Mouse (Mus musculus) thymus, adult 2 months (tissue): ENCODE results near the gene Dab1. TPM values are rescaled to one million over a fixed set of nuclear protein-coding genes. Genes with fewer than 3 reads are reported as not detected.

Experiments
- DNase-seq: peaks from one replicate; pipeline ENCODE4 v3.0.0; 2021
- H3K27ac ChIP-seq: fragments of 200-500 bp; 2 replicates; pipeline ENCODE4 v1.5.1; 2012; ENCODE audit warnings: low read length, control low read depth; ENCODE audit not compliant: control insufficient read depth, insufficient read depth
- H3K27me3 ChIP-seq: fragments of 200-500 bp; 2 replicates; pipeline ENCODE4 v1.6.1; 2012; ENCODE audit warnings: mild to moderate bottlenecking, low read length, moderate library complexity, mixed read lengths; ENCODE audit not compliant: control insufficient read depth, insufficient read depth
- H3K36me3 ChIP-seq: fragments of 200-500 bp; 2 replicates; pipeline ENCODE4 v1.6.1; 2012; ENCODE audit warnings: mild to moderate bottlenecking, low read length, moderate library complexity; ENCODE audit not compliant: control insufficient read depth, insufficient read depth
- H3K4me1 ChIP-seq: fragments of 200-500 bp; replicated peaks from 2 replicates; pipeline ENCODE4 v1.6.1; 2012; ENCODE audit warnings: low read length; ENCODE audit not compliant: control insufficient read depth, insufficient read depth
- H3K4me3 ChIP-seq: fragments of 200-500 bp; 2 replicates; pipeline ENCODE4 v1.5.1; 2012; ENCODE audit warnings: mild to moderate bottlenecking, low read length, control low read depth, moderate library complexity; ENCODE audit not compliant: control insufficient read depth, insufficient read depth
- CTCF ChIP-seq: fragments of 200-500 bp; IDR thresholded peaks from 2 replicates; pipeline ENCODE4 v1.5.1; 2012; ENCODE audit warnings: mild to moderate bottlenecking, control low read depth, low read length, moderate library complexity, borderline replicate concordance; ENCODE audit not compliant: control insufficient read depth, poor library complexity, insufficient read depth; ENCODE audit errors: extremely low read depth
- POLR2A ChIP-seq: fragments of 200-500 bp; IDR thresholded peaks from 2 replicates; pipeline ENCODE4 v1.6.1; 2012; ENCODE audit warnings: mild to moderate bottlenecking, low read length, control low read depth, moderate library complexity; ENCODE audit not compliant: control insufficient read depth, poor library complexity, insufficient read depth; ENCODE audit errors: extremely low read depth
- WGBS: fragments of 180-500 bp; shearing (Covaris S2); methylation state at CpG from one replicate; pipeline ENCODE4 v1.1.7; 2018; 5-methylcytosine and 5-hydroxymethylcytosine counted together
- polyA plus RNA-seq: library from polyadenylated mRNA; depleted of rRNA; stranded (reverse); fragments of >200 nt; gene quantifications from 2 replicates; pipeline ENCODE4 v1.2.3, GENCODE M21; 2012

The Dab1 gene
- polyA plus RNA-seq, 1 experiment, result 0.28 TPM

DNA sequence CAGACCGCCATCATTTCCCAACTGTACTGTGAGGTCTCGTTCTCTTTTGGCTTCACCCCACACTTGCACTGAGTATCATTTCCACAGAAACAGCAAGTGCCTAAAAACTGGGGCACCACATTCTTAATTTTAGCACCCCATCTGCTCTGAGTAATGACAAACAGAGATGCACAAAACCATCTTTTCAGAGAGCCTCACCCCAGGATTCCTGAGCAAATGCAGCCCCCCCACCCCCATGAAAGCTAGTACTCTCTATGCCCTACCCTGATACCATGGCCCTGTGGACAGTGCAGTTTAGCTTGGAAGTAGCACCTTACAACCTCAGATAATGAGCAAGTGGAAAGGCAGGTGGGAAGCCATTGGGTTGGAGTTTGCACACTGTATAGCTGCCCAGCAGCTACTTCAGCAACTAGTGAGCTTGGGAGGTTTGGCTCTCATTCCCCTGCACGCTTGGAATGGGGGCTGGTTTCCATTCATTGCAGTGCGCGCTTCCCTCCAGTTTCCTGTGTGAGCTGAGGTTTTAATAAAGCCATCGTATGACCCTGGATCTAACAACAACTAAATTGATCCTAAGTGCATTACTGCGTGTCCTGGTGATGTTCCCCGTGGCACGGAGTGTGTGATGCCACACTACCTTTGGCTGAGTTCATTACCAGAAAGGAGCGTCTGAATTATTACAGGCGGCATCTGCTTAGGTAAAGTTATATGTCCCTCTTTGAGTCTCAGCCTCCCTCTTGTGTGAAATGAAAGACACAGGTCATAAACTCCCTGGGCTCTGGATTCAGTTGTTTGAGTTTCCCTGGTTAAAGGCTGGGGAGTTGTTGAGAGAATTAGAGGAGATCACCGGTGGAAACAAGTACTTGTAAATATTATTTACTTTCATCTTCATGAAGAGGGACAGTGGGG is 842.2 kb downstream of the Dab1 start:
- Histone ChIP-seq H3K4me3 (no peak overlapping the region), H3K27me3 (no peaks in the 10 kb centered on the region), H3K4me1 (no peaks in the 10 kb centered on the region), H3K36me3 (no peaks in the 10 kb centered on the region), H3K27ac (no peak overlapping the region)
- DNase-seq, result no peak
- TF ChIP-seq CTCF (no peak), POLR2A (no peak)
- 93% methylated on average over 12 of the region's 12 CpGs for WGBS

DNA sequence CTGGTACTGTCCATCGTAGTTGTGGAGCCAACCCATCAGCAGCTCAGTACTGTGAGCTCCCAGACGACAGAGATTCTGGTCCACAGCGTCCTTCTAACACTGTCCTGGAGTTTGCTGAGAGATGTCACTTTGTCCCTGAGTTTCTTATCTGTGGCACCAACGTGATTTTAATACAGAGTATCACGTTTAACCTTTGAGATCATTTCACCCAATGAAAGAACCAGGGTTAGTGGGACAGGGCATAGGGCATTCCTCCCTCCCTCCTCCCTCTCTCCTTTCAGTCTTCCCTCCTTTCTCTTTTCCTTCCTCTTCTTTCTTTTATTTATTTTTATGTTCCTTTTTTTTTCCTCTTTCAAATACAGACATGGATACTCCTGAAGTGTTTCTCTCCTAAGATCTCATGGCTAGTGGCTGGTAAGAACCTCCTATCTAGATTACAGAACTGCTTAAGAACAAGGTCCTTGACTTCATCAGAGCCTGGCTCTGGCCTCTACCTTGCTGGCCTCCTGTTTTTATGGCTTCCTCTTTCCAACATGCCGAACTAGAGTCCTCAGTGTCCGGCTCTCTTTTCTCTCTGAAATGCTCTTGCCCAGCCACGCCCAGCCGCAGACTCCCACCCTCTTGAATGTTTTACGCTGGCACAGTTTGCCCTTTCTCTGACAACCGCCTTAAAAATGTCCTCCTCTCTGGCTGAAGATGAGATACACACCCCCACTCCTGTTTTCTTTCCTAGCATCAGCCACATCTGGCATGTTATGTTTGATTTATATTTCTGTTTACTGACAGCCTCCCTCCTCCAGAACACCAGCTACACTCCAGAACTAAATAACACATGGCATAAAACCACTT is 844.0 kb downstream of the Dab1 start:
- no peak for DNase-seq
- no peaks in the 10 kb centered on the region for H3K36me3 ChIP-seq
- no peak overlapping the region for H3K27ac ChIP-seq
- H3K27me3 ChIP-seq, result no peaks in the 10 kb centered on the region
- H3K4me3 ChIP-seq, result no peak overlapping the region
- H3K4me1 ChIP-seq, result no peaks in the 10 kb centered on the region
- TF ChIP-seq POLR2A, result no peak
- no peak for TF ChIP-seq CTCF
- 72% methylated on average over 11 of the region's 11 CpGs for WGBS

DNA sequence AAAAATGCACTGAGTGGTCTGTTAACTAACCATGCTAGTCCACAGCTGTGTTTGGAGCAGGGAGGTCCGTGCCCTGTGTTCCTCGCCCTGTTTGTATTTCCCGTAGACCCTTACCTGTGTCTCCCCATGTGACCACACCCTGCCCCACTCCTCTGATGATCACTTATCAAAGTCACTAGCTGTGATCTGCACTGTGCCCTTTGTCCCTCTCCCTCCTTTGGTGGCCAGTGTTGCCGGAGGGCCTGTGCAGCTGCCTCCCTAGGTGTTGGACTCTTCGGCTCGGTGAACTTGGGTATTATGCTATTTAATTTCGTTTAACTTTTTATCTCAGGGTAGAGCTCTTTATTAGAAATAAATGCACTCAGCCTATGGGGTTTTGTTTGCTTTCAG is 844.6 kb downstream of the Dab1 start:
- no peaks in the 10 kb centered on the region for H3K36me3 ChIP-seq
- TF ChIP-seq POLR2A, result no peak
- no peak for TF ChIP-seq CTCF
- WGBS, result 89% methylated on average over 7 of the region's 7 CpGs
- H3K4me3 ChIP-seq, result no peak overlapping the region
- H3K4me1 ChIP-seq, result no peaks in the 10 kb centered on the region
- H3K27me3 ChIP-seq, result no peaks in the 10 kb centered on the region
- no peak overlapping the region for H3K27ac ChIP-seq
- DNase-seq, result no peak

DNA sequence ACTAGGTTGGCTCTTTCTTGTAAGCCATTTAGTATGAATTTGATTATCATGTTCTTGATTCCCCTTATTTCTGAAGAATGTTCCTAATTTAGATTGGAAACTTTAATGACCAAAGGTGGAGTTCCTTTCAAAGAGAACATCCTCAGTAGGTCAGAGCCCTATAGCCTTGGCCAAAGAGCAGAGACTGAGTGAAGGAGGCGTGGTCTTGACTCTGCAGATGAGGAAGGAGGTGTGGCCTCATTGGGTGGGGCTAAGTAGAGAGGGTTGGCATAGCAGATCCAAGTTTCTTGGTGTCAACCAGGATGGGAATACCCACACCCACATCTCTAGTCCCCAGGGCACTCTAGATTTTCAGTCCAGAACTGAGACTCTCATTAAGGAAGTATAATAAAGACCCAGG is 846.4 kb downstream of the Dab1 start:
- 80% methylated on average over 1 of the region's 1 CpGs for WGBS
- DNase-seq, result no peak
- H3K36me3 ChIP-seq, result no peaks in the 10 kb centered on the region
- TF ChIP-seq POLR2A, result no peak
- no peak for TF ChIP-seq CTCF
- H3K27ac ChIP-seq, result no peak overlapping the region
- H3K27me3 ChIP-seq, result no peaks in the 10 kb centered on the region
- no peaks in the 10 kb centered on the region for H3K4me1 ChIP-seq
- H3K4me3 ChIP-seq, result no peak overlapping the region

DNA sequence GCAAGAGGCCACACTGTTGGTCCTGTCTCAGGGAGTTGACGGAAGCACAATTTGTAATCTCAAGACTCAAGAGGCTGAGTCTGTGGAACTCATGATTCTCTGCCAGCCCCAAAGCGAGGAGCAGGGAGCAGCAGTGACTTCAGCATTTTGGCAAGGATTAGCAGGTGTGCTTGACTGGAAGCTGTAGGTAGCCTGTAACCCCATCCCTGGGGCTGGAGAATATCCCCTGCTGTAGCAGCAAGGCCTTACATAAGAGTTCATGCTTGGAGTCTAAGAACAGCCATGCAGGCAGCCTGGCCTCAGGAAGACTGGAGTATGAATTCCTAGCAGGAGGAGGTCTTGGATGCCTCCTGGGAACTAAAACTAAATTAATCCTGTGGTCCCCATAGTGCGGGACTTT is 849.5 kb downstream of the Dab1 start:
- Histone ChIP-seq H3K4me3 (no peak overlapping the region), H3K27me3 (no peaks in the 10 kb centered on the region), H3K4me1 (no peaks in the 10 kb centered on the region), H3K36me3 (no peaks in the 10 kb centered on the region), H3K27ac (no peak overlapping the region)
- TF ChIP-seq POLR2A (no peak), CTCF (no peak)
- 82% methylated on average over 3 of the region's 3 CpGs for WGBS
- no peak for DNase-seq

DNA sequence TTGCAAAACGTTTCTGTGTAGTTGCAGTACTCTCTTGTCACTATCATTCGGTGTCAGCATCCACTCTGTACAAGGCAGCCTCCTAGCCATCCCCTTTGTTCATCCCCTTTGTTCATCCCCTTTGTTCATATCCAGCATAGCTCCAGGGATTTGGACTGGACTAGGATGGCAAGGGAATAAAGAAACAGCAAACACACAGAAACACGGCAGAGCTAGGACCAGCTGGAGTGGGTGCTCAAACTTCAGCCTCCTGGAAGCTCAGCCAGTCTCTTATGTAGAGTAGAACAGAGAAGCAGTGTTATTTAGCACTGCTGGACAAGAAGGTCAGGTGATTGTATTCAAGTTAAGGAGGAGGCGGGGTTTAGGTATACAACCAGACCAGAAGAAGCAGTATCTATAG is 853.8 kb downstream of the Dab1 start:
- Histone ChIP-seq H3K36me3 (no peaks in the 10 kb centered on the region), H3K4me3 (no peak overlapping the region), H3K27me3 (no peaks in the 10 kb centered on the region), H3K4me1 (no peaks in the 10 kb centered on the region), H3K27ac (no peak overlapping the region)
- WGBS, result 87% methylated on average over 4 of the region's 4 CpGs
- no peak for DNase-seq
- no peak for TF ChIP-seq POLR2A
- TF ChIP-seq CTCF, result no peak
